Mouse (Mus musculus) bone marrow macrophage, adult 2 months (primary cell): ENCODE results near the gene Rwdd3.

Source experiments
- CTCF ChIP-seq: IDR thresholded peaks from 2 replicates; pipeline ENCODE4 v1.5.1; 2012; ENCODE audit warnings: low read depth, mild to moderate bottlenecking, low read length, moderate library complexity
- POLR2A ChIP-seq: IDR thresholded peaks from 2 replicates; pipeline ENCODE4 v1.6.1; 2012; ENCODE audit warnings: mild to moderate bottlenecking, low read depth, low read length, borderline replicate concordance

GRCm38 (mm10) chr3:121189199-121189598, 17.7 kb upstream of the Rwdd3 start:
- no peak for TF ChIP-seq POLR2A
- TF ChIP-seq CTCF, result no peak
